Mouse (Mus musculus): ENCODE data around the gene Klra9.
"Not testable (repeated sequence)": the region's sequence is repeated elsewhere in the genome, so short reads cannot be mapped to it uniquely, and the experiment has no call there.

Gene Klra9

DNA sequence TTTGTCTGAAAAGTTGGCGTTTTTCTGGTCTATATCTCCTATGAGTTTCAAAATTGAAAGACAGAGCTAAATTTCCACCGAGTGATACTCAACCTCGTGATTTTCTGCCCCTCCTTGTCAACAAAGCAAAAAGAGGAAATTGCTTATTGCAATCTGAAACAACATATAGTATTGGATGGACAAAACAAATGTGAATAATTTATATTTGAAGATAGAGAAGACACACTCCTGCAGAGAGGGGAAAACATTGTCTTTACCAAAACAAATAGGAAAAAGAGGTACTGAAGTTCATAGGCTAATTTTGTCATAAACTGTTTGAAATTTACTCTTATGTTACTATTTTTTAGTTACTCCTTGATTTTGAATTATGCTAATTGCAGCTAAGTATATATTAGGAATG lies at the start of gene Klra9:
Gene Klra9 (minus strand): TSS at position 101 of the 400 bp plus-strand sequence.
- not testable (repeated sequence) for DNase-seq

DNA sequence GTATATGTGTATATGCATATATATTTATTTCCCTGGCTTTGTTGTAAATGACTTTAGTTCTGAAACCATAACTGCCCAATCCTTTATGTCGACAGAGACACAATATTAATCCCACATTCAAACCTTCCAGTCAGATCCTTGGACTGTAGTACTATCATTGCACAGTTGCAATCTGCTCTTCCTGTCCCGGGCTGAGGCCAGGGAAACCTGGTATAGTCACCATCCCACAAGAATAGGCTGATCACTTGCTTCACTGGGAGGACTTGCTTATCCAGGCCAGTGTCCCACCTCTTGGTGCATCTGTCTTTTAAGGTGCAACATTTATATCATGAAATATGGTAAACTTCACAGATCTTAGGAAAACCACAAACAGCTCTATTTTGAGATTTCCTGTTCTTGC lies 44.6 kb upstream of the Klra9 start:
- DNase-seq, result no peak

DNA sequence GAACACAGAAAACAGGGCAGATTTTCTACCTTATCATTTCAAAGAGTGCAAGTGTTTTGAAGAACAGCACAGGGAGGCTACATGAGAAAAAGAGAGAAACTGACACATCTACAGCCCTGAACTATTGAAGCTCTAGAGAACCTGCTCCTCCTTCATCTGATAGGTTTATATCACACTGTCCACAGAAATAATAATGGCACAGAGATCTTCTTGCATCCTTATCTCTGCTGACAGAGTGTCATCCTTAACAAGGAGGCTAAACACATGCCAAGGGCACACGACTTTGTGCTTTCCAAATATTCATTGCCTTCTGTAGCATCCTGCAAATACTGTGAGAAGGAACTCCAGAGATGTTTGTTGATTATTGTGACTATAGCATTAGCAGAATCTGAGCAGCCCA lies 43.7 kb upstream of the Klra9 start:
- no peak for DNase-seq

DNA sequence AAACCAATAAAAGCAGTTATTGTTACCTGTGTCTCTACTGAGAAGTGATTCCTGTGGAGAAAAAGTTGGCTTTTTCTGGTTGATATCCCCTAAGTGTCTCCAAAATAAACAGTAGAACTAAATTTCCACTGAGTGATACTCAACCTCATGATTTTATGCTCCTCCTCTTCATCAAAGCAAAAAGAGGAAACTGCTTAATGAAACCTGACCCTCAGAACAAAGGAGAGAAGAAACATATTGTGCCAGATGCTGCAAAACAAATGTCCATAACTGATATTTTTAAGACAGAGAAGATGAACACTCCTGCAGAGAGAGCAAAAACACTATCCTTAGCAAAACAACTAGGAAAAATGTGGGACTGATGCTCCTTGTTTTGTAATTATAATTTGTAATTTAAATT lies 40.3 kb upstream of the Klra9 start, which contains the start of gene Klra7:
Gene Klra7 (minus strand): TSS at position 101 of the 400 bp plus-strand sequence.
- DNase-seq, result no peak

DNA sequence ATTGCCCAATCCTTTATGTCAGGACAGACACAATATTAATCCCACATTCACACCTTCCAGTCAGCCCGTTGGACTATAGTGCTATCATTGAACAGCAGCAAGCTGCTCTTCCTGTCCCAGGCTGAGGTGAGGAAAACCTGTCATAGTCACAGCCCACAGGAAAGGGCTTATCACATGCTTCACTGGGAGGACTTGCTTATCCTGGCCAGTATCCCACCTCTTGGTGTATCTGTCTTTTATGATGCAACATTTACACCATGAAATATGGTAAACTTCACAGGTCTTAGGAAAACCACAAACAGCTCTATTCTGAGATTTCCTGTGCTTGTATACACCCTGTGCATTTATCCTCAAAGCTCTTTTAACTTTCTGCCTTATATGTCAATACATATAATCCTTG lies 4.5 kb upstream of the Klra9 start:
- DNase-seq, result not testable (repeated sequence)

DNA sequence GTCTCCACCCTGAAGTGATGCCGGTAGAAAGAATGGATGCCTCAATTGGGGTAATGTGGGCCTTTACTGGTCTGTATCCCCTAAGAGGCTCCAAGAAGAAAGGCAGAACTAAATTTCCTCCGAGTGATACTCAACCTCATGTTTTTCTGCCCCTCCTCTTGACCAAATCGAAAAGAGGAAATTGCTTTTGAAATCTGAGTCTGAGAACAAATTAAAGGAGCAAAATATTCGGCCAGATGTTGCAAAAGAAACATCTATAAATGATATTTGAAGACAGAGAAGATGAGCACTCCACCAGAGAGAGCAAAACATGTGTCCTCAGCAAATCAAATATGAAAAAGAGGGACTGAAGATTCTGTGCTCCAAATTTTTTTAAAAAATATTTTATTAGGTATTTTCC lies 63.1 kb downstream of the Klra9 start, which contains the start of gene Klra8:
Gene Klra8 (minus strand): TSS at position 101 of the 400 bp plus-strand sequence.
- not testable (repeated sequence) for DNase-seq
